Mouse (Mus musculus) small intestine, adult 2 months (tissue): ENCODE measurements around the gene Acsbg2.

ENCODE experiments used
- CTCF ChIP-seq: fragments of 200-500 bp; IDR thresholded peaks from 2 replicates; pipeline ENCODE4 v1.5.1; 2012; ENCODE audit warnings: low read depth, mild to moderate bottlenecking, control low read depth, inconsistent platforms, low read length, moderate library complexity, mixed read lengths; ENCODE audit not compliant: insufficient replicate concordance, insufficient read length; ENCODE audit errors: extremely low read depth
- POLR2A ChIP-seq: fragments of 200-500 bp; IDR thresholded peaks from 2 replicates; pipeline ENCODE4 v1.6.1; 2012; ENCODE audit warnings: low read depth, mild to moderate bottlenecking, control low read depth, inconsistent platforms, low read length, moderate library complexity

GRCm38 (mm10) chr17:56799276-56799675 is 75.0 kb downstream of the Acsbg2 start:
- TF ChIP-seq POLR2A (no peak), CTCF (no peak)
